Mouse (Mus musculus) heart, embryonic 12.5 days (tissue): ENCODE data around the gene Ano1. TPM values are rescaled to one million over a fixed set of nuclear protein-coding genes. Genes with fewer than 3 reads are reported as not detected.

Source experiments
- ATAC-seq: fragments of 200-750 bp; cut with Nextera tagmentation; 2 replicates; pipeline ENCODE4 v1.8.0; 2017; ENCODE audit warnings: moderate TSS enrichment, moderate library complexity; ENCODE audit not compliant: insufficient number of reproducible peaks, low FRiP score
- H3K27ac ChIP-seq: fragments of 300-500 bp; sonication (generic); 2 replicates; pipeline ENCODE4 v1.5.1; 2016; ENCODE audit warnings: mild to moderate bottlenecking, moderate library complexity; ENCODE audit not compliant: poor library complexity, severe bottlenecking
- H3K27me3 ChIP-seq: fragments of 300-500 bp; sonication (generic); replicated peaks from 2 replicates; pipeline ENCODE4 v1.6.1; 2016; ENCODE audit warnings: mild to moderate bottlenecking, moderate library complexity
- H3K36me3 ChIP-seq: fragments of 300-500 bp; sonication (generic); 2 replicates; pipeline ENCODE4 v1.6.1; 2016; ENCODE audit warnings: mild to moderate bottlenecking, moderate library complexity
- H3K4me1 ChIP-seq: fragments of 300-500 bp; sonication (generic); replicated peaks from 2 replicates; pipeline ENCODE4 v1.6.1; 2016; ENCODE audit warnings: mild to moderate bottlenecking
- H3K4me2 ChIP-seq: fragments of 300-500 bp; sonication (generic); 2 replicates; pipeline ENCODE4 v1.6.1; 2016; ENCODE audit warnings: mild to moderate bottlenecking, moderate library complexity
- H3K4me3 ChIP-seq: fragments of 300-500 bp; sonication (generic); 2 replicates; pipeline ENCODE4 v1.5.1; 2016; ENCODE audit warnings: mild to moderate bottlenecking
- H3K9ac ChIP-seq: fragments of 300-500 bp; sonication (generic); 2 replicates; pipeline ENCODE4 v1.6.1; 2016; ENCODE audit warnings: mild to moderate bottlenecking, moderate library complexity
- H3K9me3 ChIP-seq: fragments of 300-500 bp; sonication (generic); replicated peaks from 2 replicates; pipeline ENCODE4 v1.6.1; 2016; ENCODE audit warnings: mild to moderate bottlenecking, moderate library complexity
- WGBS: fragments of 180-500 bp; shearing (Covaris S2); methylation state at CpG from one replicate; pipeline ENCODE4 v1.1.7; 2016; 5-methylcytosine and 5-hydroxymethylcytosine counted together
- polyA plus RNA-seq: library from polyadenylated mRNA; unstranded; fragments of >200 nt; fragmentation: Nextera tagmentation; extraction: Ambion mirVana; gene quantifications from 2 replicates; pipeline ENCODE4 v1.2.1, GENCODE M21; 2016

Gene Ano1
- polyA plus RNA-seq, 1 experiment from 2014 or later, result 12.7 TPM

- H3K4me2 ChIP-seq, result no peak overlapping the region
- H3K9me3 ChIP-seq, result no peaks in the 10 kb centered on the region
- 0 out of 2 replicates have a peak, but pooled peaks cover 4% of the 10 kb centered on the region for H3K27me3 ChIP-seq
- peaks cover 4% of the 10 kb centered on the region; the same call in 1 of the 2 replicates for H3K4me1 ChIP-seq
- no peak overlapping the region for H3K4me3 ChIP-seq
- H3K9ac ChIP-seq, result no peak overlapping the region
- ATAC-seq, result no peak
- no peaks in the 10 kb centered on the region for H3K36me3 ChIP-seq
- WGBS, result 85% methylated on average over 4 of the region's 4 CpGs
- no peak overlapping the region for H3K27ac ChIP-seq
Measured at GRCm38 (mm10) chr7:144746466-144746865, 5.3 kb downstream of the Ano1 start.

- Histone ChIP-seq H3K4me3 (no peak overlapping the region), H3K36me3 (no peaks in the 10 kb centered on the region), H3K27ac (no peak overlapping the region), H3K9ac (no peak overlapping the region), H3K9me3 (no peaks in the 10 kb centered on the region), H3K27me3 (peaks cover 14% of the 10 kb centered on the region), H3K4me2 (no peak overlapping the region), H3K4me1 (peaks cover 19% of the 10 kb centered on the region; the same call in 1 of the 2 replicates)
- WGBS, result 77% methylated on average over 5 of the region's 5 CpGs
- no peak for ATAC-seq
Measured at GRCm38 (mm10) chr7:144743874-144744273, 7.9 kb downstream of the Ano1 start.

- Histone ChIP-seq H3K27ac (no peak overlapping the region), H3K36me3 (no peaks in the 10 kb centered on the region), H3K4me3 (no peak overlapping the region), H3K9ac (no peak overlapping the region), H3K9me3 (no peaks in the 10 kb centered on the region), H3K4me2 (no peak overlapping the region), H3K4me1 (peaks cover 27% of the 10 kb centered on the region), H3K27me3 (peaks cover 41% of the 10 kb centered on the region)
- ATAC-seq, result no peak
- WGBS, result 49% methylated on average over 7 of the region's 7 CpGs
Measured at GRCm38 (mm10) chr7:144740643-144741042, 11.1 kb downstream of the Ano1 start.

GRCm38 (mm10) chr7:144739810-144740209 lies 12.0 kb downstream of the Ano1 start:
- no peaks in the 10 kb centered on the region for H3K36me3 ChIP-seq
- no peak overlapping the region for H3K9ac ChIP-seq
- H3K4me2 ChIP-seq, result no peak overlapping the region
- no peak overlapping the region for H3K27ac ChIP-seq
- peaks cover 48% of the 10 kb centered on the region for H3K27me3 ChIP-seq
- 28% methylated on average over 3 of the region's 3 CpGs for WGBS
- ATAC-seq, result no peak
- no peaks in the 10 kb centered on the region for H3K9me3 ChIP-seq
- peaks cover 27% of the 10 kb centered on the region for H3K4me1 ChIP-seq
- no peak overlapping the region for H3K4me3 ChIP-seq

- peak overlapping the region; percentile 58 for H3K9ac ChIP-seq
- no peaks in the 10 kb centered on the region for H3K36me3 ChIP-seq
- ATAC-seq, result peak; percentile 75
- peaks cover 48% of the 10 kb centered on the region for H3K27me3 ChIP-seq
- no peaks in the 10 kb centered on the region for H3K9me3 ChIP-seq
- peak overlapping the region; percentile 86 for H3K4me2 ChIP-seq
- H3K27ac ChIP-seq, result no peak overlapping the region
- 0% methylated on average over 31 of the region's 33 CpGs for WGBS
- H3K4me3 ChIP-seq, result peak overlapping the region; percentile 46
- H3K4me1 ChIP-seq, result peaks cover 27% of the 10 kb centered on the region
Measured at GRCm38 (mm10) chr7:144738357-144738798, 13.4 kb downstream of the Ano1 start.

- H3K4me1 ChIP-seq, result 0 out of 2 replicates have a peak, but pooled peaks cover 9% of the 10 kb centered on the region
- ATAC-seq, result peak; percentile 85
- peaks cover 28% of the 10 kb centered on the region for H3K27me3 ChIP-seq
- no peak overlapping the region for H3K4me3 ChIP-seq
- H3K36me3 ChIP-seq, result no peaks in the 10 kb centered on the region
- no peaks in the 10 kb centered on the region for H3K9me3 ChIP-seq
- no peak overlapping the region for H3K9ac ChIP-seq
- no peak overlapping the region for H3K27ac ChIP-seq
- no peak overlapping the region for H3K4me2 ChIP-seq
- 41% methylated on average over 4 of the region's 4 CpGs for WGBS
Measured at GRCm38 (mm10) chr7:144731897-144732291, 19.9 kb downstream of the Ano1 start.

GRCm38 (mm10) chr7:144731182-144731896 lies 20.4 kb downstream of the Ano1 start:
- H3K27me3 ChIP-seq, result peaks cover 22% of the 10 kb centered on the region
- H3K4me2 ChIP-seq, result no peak overlapping the region
- ATAC-seq, result peak; percentile 79
- H3K36me3 ChIP-seq, result no peaks in the 10 kb centered on the region
- no peak overlapping the region for H3K4me3 ChIP-seq
- H3K9me3 ChIP-seq, result no peaks in the 10 kb centered on the region
- no peak overlapping the region for H3K9ac ChIP-seq
- 0 out of 2 replicates have a peak, but pooled peaks cover 9% of the 10 kb centered on the region for H3K4me1 ChIP-seq
- WGBS, result 29% methylated on average over 9 of the region's 9 CpGs
- H3K27ac ChIP-seq, result peak overlapping the region; percentile 6; the same call in 1 of the 2 replicates

GRCm38 (mm10) chr7:144724283-144724682 lies 27.5 kb downstream of the Ano1 start:
- no peaks in the 10 kb centered on the region for H3K27me3 ChIP-seq
- H3K27ac ChIP-seq, result no peak overlapping the region
- H3K9me3 ChIP-seq, result no peaks in the 10 kb centered on the region
- 50% methylated on average over 1 of the region's 1 CpGs for WGBS
- H3K4me2 ChIP-seq, result no peak overlapping the region
- H3K36me3 ChIP-seq, result no peaks in the 10 kb centered on the region
- no peak overlapping the region for H3K9ac ChIP-seq
- H3K4me1 ChIP-seq, result no peaks in the 10 kb centered on the region
- no peak for ATAC-seq
- no peak overlapping the region for H3K4me3 ChIP-seq

- no peak for ATAC-seq
- no peak overlapping the region for H3K9ac ChIP-seq
Measured at GRCm38 (mm10) chr7:144719956-144720355, 31.8 kb downstream of the Ano1 start.

GRCm38 (mm10) chr7:144717736-144718135 lies 34.0 kb downstream of the Ano1 start:
- Histone ChIP-seq H3K4me1 (no peaks in the 10 kb centered on the region), H3K27me3 (no peaks in the 10 kb centered on the region), H3K9me3 (no peaks in the 10 kb centered on the region), H3K36me3 (no peaks in the 10 kb centered on the region), H3K27ac (no peak overlapping the region), H3K4me3 (no peak overlapping the region), H3K4me2 (no peak overlapping the region), H3K9ac (no peak overlapping the region)
- 74% methylated on average over 5 of the region's 5 CpGs for WGBS
- no peak for ATAC-seq

More at GRCm38 (mm10) chr7:144719956-144720355, 31.8 kb downstream of the Ano1 start:
- no peaks in the 10 kb centered on the region for H3K9me3 ChIP-seq
- 59% methylated on average over 4 of the region's 4 CpGs for WGBS
- H3K27me3 ChIP-seq, result no peaks in the 10 kb centered on the region
- no peaks in the 10 kb centered on the region for H3K36me3 ChIP-seq
- H3K4me1 ChIP-seq, result no peaks in the 10 kb centered on the region
- no peak overlapping the region for H3K4me3 ChIP-seq
- no peak overlapping the region for H3K4me2 ChIP-seq
- no peak overlapping the region for H3K27ac ChIP-seq

- 78% methylated on average over 9 of the region's 9 CpGs for WGBS
Measured at GRCm38 (mm10) chr7:144697870-144698269, 53.9 kb downstream of the Ano1 start.

More at GRCm38 (mm10) chr7:144697870-144698269, 53.9 kb downstream of the Ano1 start:
- no peaks in the 10 kb centered on the region for H3K4me1 ChIP-seq
- H3K36me3 ChIP-seq, result no peaks in the 10 kb centered on the region
- H3K27me3 ChIP-seq, result no peaks in the 10 kb centered on the region
- H3K4me3 ChIP-seq, result no peak overlapping the region
- peaks cover 11% of the 10 kb centered on the region for H3K9me3 ChIP-seq
- ATAC-seq, result no peak
- H3K27ac ChIP-seq, result no peak overlapping the region
- no peak overlapping the region for H3K4me2 ChIP-seq
- no peak overlapping the region for H3K9ac ChIP-seq
